37 mouse cellular contexts compared by ENCODE assay signal in the genomic region with DNA sequence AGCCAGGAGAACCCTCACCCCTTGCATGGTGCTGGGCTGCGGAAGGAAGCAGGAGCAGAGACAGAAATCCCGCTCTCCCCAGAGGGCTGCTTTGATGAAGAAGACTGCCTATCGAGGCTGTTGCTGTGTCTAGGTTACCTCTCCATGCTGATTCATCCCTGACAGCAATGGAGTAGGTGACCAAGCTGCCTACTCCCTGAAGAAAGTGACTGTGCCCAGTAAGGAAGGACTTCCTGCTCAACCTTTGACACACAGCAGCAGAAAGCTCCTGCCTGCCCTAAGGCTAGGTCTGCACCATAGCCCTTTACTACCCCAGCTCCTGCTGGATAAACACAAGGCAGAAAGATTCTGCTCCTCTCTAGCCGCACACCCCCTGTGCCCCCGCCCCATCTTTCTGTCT. TPM values are rescaled to one million over a fixed set of nuclear protein-coding genes. Genes with fewer than 3 reads are reported as not detected.
"Had no signal": no experiment of that assay in that cellular context is flagged by ENCODE, and none has a peak within 500 bp of the region (broad histone marks: within the 10 kb centered on the region; RNA-seq: fewer than 3 reads in every experiment).

No protein-coding gene starts in this region.

- DNase-seq: cerebellum, adult 2 months; cerebellum, adult 8-10 months; cerebellum, adult 9-10 months; cerebellum, adult 9-11 months; cerebellum, postnatal 10 days; cerebellum, postnatal 14 days; cerebellum, postnatal 25 days; cerebellum, postnatal 36 days; embryo, embryonic 11 days; forebrain, postnatal 0 days; gastrocnemius, adult 2 months; gastrocnemius, postnatal 10 days; gastrocnemius, postnatal 14 days; gastrocnemius, postnatal 25 days; gastrocnemius, postnatal 36 days; heart, adult 11 months; heart, adult 18-20 months had no signal

- H3K27ac ChIP-seq: embryonic facial prominence, embryonic 10.5 days; embryonic facial prominence, embryonic 12.5 days; embryonic facial prominence, embryonic 13.5 days; embryonic facial prominence, embryonic 15.5 days; forebrain, embryonic 10.5 days; forebrain, embryonic 12.5 days; forebrain, embryonic 13.5 days; forebrain, embryonic 15.5 days; gastrocnemius, adult 2 months had no signal

- H3K4me2 ChIP-seq: embryonic facial prominence, embryonic 12.5 days; embryonic facial prominence, embryonic 13.5 days; embryonic facial prominence, embryonic 15.5 days; forebrain, embryonic 12.5 days; forebrain, embryonic 13.5 days; forebrain, embryonic 15.5 days had no signal

- H3K9me3 ChIP-seq: embryonic facial prominence, embryonic 10.5 days; embryonic facial prominence, embryonic 12.5 days; embryonic facial prominence, embryonic 13.5 days; embryonic facial prominence, embryonic 15.5 days; forebrain, embryonic 10.5 days; forebrain, embryonic 12.5 days; forebrain, embryonic 13.5 days; forebrain, embryonic 15.5 days had no signal

- H3K27me3 ChIP-seq: embryonic facial prominence, embryonic 12.5 days had no signal

- H3K4me1 ChIP-seq: embryonic facial prominence, embryonic 12.5 days; embryonic facial prominence, embryonic 13.5 days; embryonic facial prominence, embryonic 15.5 days had no signal

- H3K36me3 ChIP-seq: embryonic facial prominence, embryonic 10.5 days; embryonic facial prominence, embryonic 12.5 days; embryonic facial prominence, embryonic 13.5 days; embryonic facial prominence, embryonic 15.5 days; forebrain, embryonic 10.5 days; forebrain, embryonic 12.5 days; forebrain, embryonic 15.5 days had no signal

- H3K4me3 ChIP-seq: embryonic facial prominence, embryonic 10.5 days; embryonic facial prominence, embryonic 12.5 days; embryonic facial prominence, embryonic 13.5 days; embryonic facial prominence, embryonic 15.5 days; erythroblast, embryonic 14.5 days; forebrain, embryonic 10.5 days; forebrain, embryonic 12.5 days; forebrain, embryonic 13.5 days; forebrain, embryonic 15.5 days; gastrocnemius, adult 2 months had no signal

- H3K9ac ChIP-seq: embryonic facial prominence, embryonic 12.5 days; embryonic facial prominence, embryonic 13.5 days; embryonic facial prominence, embryonic 15.5 days; forebrain, embryonic 12.5 days; forebrain, embryonic 13.5 days; forebrain, embryonic 15.5 days; forebrain, postnatal 0 days had no signal

- ATAC-seq: forebrain, embryonic 13.5 days; forebrain, embryonic 14.5 days; forebrain, embryonic 15.5 days; forebrain, embryonic 16.5 days; forebrain, postnatal 0 days had no signal

RNA-seq across cellular contexts. Expression of a gene that starts 23.8 kb away (rescaled TPM):
- total RNA-seq: gastrocnemius, adult 18-20 months had no signal
- polyA plus RNA-seq: embryonic facial prominence, embryonic 11.5 days; forebrain, embryonic 14.5 days had no signal

RNA-seq across cellular contexts. Expression of a gene that starts 27.8 kb away (rescaled TPM):
- total RNA-seq: common myeloid progenitor, adult 5-6 weeks; gastrocnemius, adult 18-20 months; gastrocnemius, adult 2 months; gastrocnemius, adult 8-10 months; gastrocnemius, postnatal 10 days; gastrocnemius, postnatal 14 days; gastrocnemius, postnatal 25 days; gastrocnemius, postnatal 36 days; gastrocnemius, postnatal 4 days; granulocyte monocyte progenitor cell, adult 5-6 weeks; heart, adult 18-20 months had no signal
- polyA plus RNA-seq: cerebellum, adult 2 months; cortical plate, adult 2 months; embryonic facial prominence, embryonic 13.5 days; embryonic facial prominence, embryonic 14.5 days; embryonic facial prominence, embryonic 15.5 days; erythroblast, embryonic 14.5 days; gonadal fat pad, adult 2 months had no signal
